Mouse (Mus musculus) MEL (cell line): ENCODE measurements around the gene Ei24. TPM values are rescaled to one million over a fixed set of nuclear protein-coding genes. Genes with fewer than 3 reads are reported as not detected.
A peak's percentile ranks its signal among the peaks of the same experiment; 100 is the strongest.

Experiments used
- DNase-seq: peaks from one replicate; pipeline ENCODE4 v3.0.0; 2011; ENCODE audit warnings: low read depth, low spot score
- H3K27ac ChIP-seq: 2 replicates; pipeline ENCODE4 v1.5.1; 2012; ENCODE audit warnings: low read depth, mild to moderate bottlenecking, control low read depth, low read length, moderate library complexity; ENCODE audit not compliant: control insufficient read depth
- H3K27me3 ChIP-seq, 2 experiments: fragments of 150-350 bp in 1 of 2; sonication (generic) in 1 of 2; 2 replicates each; pipeline ENCODE4 v1.6.1; 2012; ENCODE audit warnings: low read length in 2 of 2, mild to moderate bottlenecking in 2 of 2, improper control_type of control experiment in 1 of 2, moderate library complexity in 1 of 2; ENCODE audit not compliant: insufficient read depth in 2 of 2, control insufficient read depth in 1 of 2
- H3K36me3 ChIP-seq, 2 experiments: 2 replicates each; pipeline ENCODE4 v1.6.1; 2012 to 2014; ENCODE audit warnings: low read length in 2 of 2, improper control_type of control experiment in 1 of 2, inconsistent platforms in 1 of 2, mild to moderate bottlenecking in 1 of 2; ENCODE audit not compliant: insufficient read depth in 2 of 2, control insufficient read depth in 1 of 2
- H3K4me1 ChIP-seq, 2 experiments: fragments of 150-350 bp in 1 of 2; sonication (generic) in 1 of 2; 2 replicates each; pipeline ENCODE4 v1.6.1; 2012; ENCODE audit warnings: low read length in 2 of 2, improper control_type of control experiment in 1 of 2, mild to moderate bottlenecking in 1 of 2; ENCODE audit not compliant: insufficient read depth in 2 of 2, control insufficient read depth in 1 of 2
- H3K4me3 ChIP-seq, 2 experiments: fragments of 150-350 bp in 1 of 2; sonication (generic) in 1 of 2; 2 replicates each; pipeline ENCODE4 v1.5.1; 2012; ENCODE audit warnings: low read depth in 2 of 2, low read length in 2 of 2, mild to moderate bottlenecking in 2 of 2, moderate library complexity in 2 of 2, control low read depth in 1 of 2, improper control_type of control experiment in 1 of 2; ENCODE audit not compliant: control insufficient read depth in 1 of 2, insufficient read depth in 1 of 2
- H3K79me2 ChIP-seq: 2 replicates; pipeline ENCODE4 v1.6.1; 2012; ENCODE audit warnings: mild to moderate bottlenecking, low read length, moderate library complexity; ENCODE audit not compliant: control insufficient read depth, poor library complexity, insufficient read depth
- H3K9ac ChIP-seq: 2 replicates; pipeline ENCODE4 v1.6.1; 2012; ENCODE audit warnings: low read depth, mild to moderate bottlenecking, control low read depth, low read length, moderate library complexity; ENCODE audit not compliant: control insufficient read depth, poor library complexity, severe bottlenecking
- H3K9me3 ChIP-seq: fragments of 150-350 bp; sonication (generic); replicated peaks from 2 replicates; pipeline ENCODE4 v1.6.1; 2012; ENCODE audit warnings: mild to moderate bottlenecking, low read length, improper control_type of control experiment, moderate library complexity; ENCODE audit not compliant: insufficient read depth
- BHLHE40 ChIP-seq: IDR thresholded peaks from 2 replicates; pipeline ENCODE4 v1.6.1; 2012; ENCODE audit warnings: low read depth, mild to moderate bottlenecking, inconsistent platforms, low read length, improper control_type of control experiment, borderline replicate concordance
- CHD1 ChIP-seq: IDR thresholded peaks from 2 replicates; pipeline ENCODE4 v1.6.1; 2012; ENCODE audit warnings: low read depth, mild to moderate bottlenecking, inconsistent platforms, low read length, improper control_type of control experiment
- CHD2 ChIP-seq: IDR thresholded peaks from 2 replicates; pipeline ENCODE4 v1.6.1; 2011; ENCODE audit warnings: low read length, improper control_type of control experiment
- ELF1 ChIP-seq: IDR thresholded peaks from 2 replicates; pipeline ENCODE4 v1.6.1; 2014; ENCODE audit warnings: low read depth, mild to moderate bottlenecking, inconsistent platforms, low read length, improper control_type of control experiment, moderate library complexity
- EP300 ChIP-seq, 2 experiments: IDR thresholded peaks; 2 replicates each; pipeline ENCODE4 v1.6.1; 2011; ENCODE audit warnings: improper control_type of control experiment in 2 of 2, low read length in 2 of 2, low read depth in 1 of 2, mild to moderate bottlenecking in 1 of 2
- ETS1 ChIP-seq: IDR thresholded peaks from 2 replicates; pipeline ENCODE4 v1.6.1; 2012; ENCODE audit warnings: low read depth, mild to moderate bottlenecking, inconsistent platforms, low read length, improper control_type of control experiment, moderate library complexity
- GABPA ChIP-seq: IDR thresholded peaks from 2 replicates; pipeline ENCODE4 v1.6.1; 2012; ENCODE audit warnings: low read depth, mild to moderate bottlenecking, inconsistent platforms, low read length, improper control_type of control experiment, moderate library complexity
- GATA1 ChIP-seq: IDR thresholded peaks from 2 replicates; pipeline ENCODE4 v1.6.1; 2011; ENCODE audit warnings: low read depth, low read length, improper control_type of control experiment
- HCFC1 ChIP-seq: IDR thresholded peaks from 2 replicates; pipeline ENCODE4 v1.6.1; 2012; ENCODE audit warnings: low read depth, mild to moderate bottlenecking, inconsistent platforms, low read length, improper control_type of control experiment, moderate library complexity
- JUND ChIP-seq: IDR thresholded peaks from 2 replicates; pipeline ENCODE4 v1.6.1; 2011; ENCODE audit warnings: low read depth, mild to moderate bottlenecking, improper control_type of control experiment, low read length
- KAT2A ChIP-seq: conservative IDR thresholded peaks from 2 replicates; pipeline ENCODE4 v1.6.1; 2012; ENCODE audit warnings: low read depth, low read length, improper control_type of control experiment, inconsistent platforms
- MAFK ChIP-seq: IDR thresholded peaks from 2 replicates; pipeline ENCODE4 v1.6.1; 2011; ENCODE audit warnings: low read depth, mild to moderate bottlenecking, low read length, improper control_type of control experiment, borderline replicate concordance
- MAX ChIP-seq: IDR thresholded peaks from 2 replicates; pipeline ENCODE4 v1.6.1; 2011; ENCODE audit warnings: low read length, improper control_type of control experiment
- MAZ ChIP-seq: IDR thresholded peaks from 2 replicates; pipeline ENCODE4 v1.6.1; 2012; ENCODE audit warnings: low read depth, mild to moderate bottlenecking, inconsistent platforms, low read length, improper control_type of control experiment
- MEF2A ChIP-seq: IDR thresholded peaks from 2 replicates; pipeline ENCODE4 v1.6.1; 2014; ENCODE audit warnings: low read depth, mild to moderate bottlenecking, inconsistent platforms, low read length, improper control_type of control experiment; ENCODE audit not compliant: poor library complexity, insufficient replicate concordance, severe bottlenecking; ENCODE audit errors: extremely low read depth
- MXI1 ChIP-seq: IDR thresholded peaks from 2 replicates; pipeline ENCODE4 v1.6.1; 2011; ENCODE audit warnings: mild to moderate bottlenecking, low read depth, low read length, improper control_type of control experiment
- MYB ChIP-seq: IDR thresholded peaks from 2 replicates; pipeline ENCODE4 v1.6.1; 2011; ENCODE audit warnings: mild to moderate bottlenecking, low read depth, low read length, improper control_type of control experiment
- MYC ChIP-seq: IDR thresholded peaks from 2 replicates; pipeline ENCODE4 v1.6.1; 2011; ENCODE audit warnings: low read depth, mild to moderate bottlenecking, low read length, improper control_type of control experiment, moderate library complexity
- NELFE ChIP-seq: IDR thresholded peaks from 2 replicates; pipeline ENCODE4 v1.6.1; 2011; ENCODE audit warnings: low read depth, low read length, improper control_type of control experiment
- NRF1 ChIP-seq: IDR thresholded peaks from 2 replicates; pipeline ENCODE4 v1.6.1; 2014; ENCODE audit warnings: low read depth, mild to moderate bottlenecking, inconsistent platforms, low read length, improper control_type of control experiment, moderate library complexity; ENCODE audit not compliant: poor library complexity, insufficient read depth, severe bottlenecking
- POLR2A ChIP-seq, 2 experiments: IDR thresholded peaks; 2 replicates each; pipeline ENCODE4 v1.6.1; 2011 to 2012; ENCODE audit warnings: low read length in 2 of 2, mild to moderate bottlenecking in 2 of 2, control low read depth in 1 of 2, improper control_type of control experiment in 1 of 2, low read depth in 1 of 2, moderate library complexity in 1 of 2; ENCODE audit not compliant: control insufficient read depth in 1 of 2, insufficient read depth in 1 of 2, poor library complexity in 1 of 2
- POLR2AphosphoS2 ChIP-seq: IDR thresholded peaks from 2 replicates; pipeline ENCODE4 v1.6.1; 2011; ENCODE audit warnings: low read length, improper control_type of control experiment
- POLR2AphosphoS5 ChIP-seq: IDR thresholded peaks from 2 replicates; pipeline ENCODE4 v1.6.1; 2012; ENCODE audit warnings: low read depth, borderline replicate concordance, mild to moderate bottlenecking, inconsistent platforms, low read length, moderate library complexity, mixed read lengths
- SIN3A ChIP-seq: IDR thresholded peaks from 2 replicates; pipeline ENCODE4 v1.6.1; 2012; ENCODE audit warnings: low read length, improper control_type of control experiment, inconsistent platforms
- TAL1 ChIP-seq: IDR thresholded peaks from 2 replicates; pipeline ENCODE4 v1.6.1; 2012; ENCODE audit warnings: mild to moderate bottlenecking, inconsistent platforms, low read length, moderate library complexity, mixed read lengths
- TCF12 ChIP-seq: IDR thresholded peaks from 2 replicates; pipeline ENCODE4 v1.6.1; 2014; ENCODE audit warnings: low read depth, mild to moderate bottlenecking, inconsistent platforms, low read length, improper control_type of control experiment, moderate library complexity
- UBTF ChIP-seq: IDR thresholded peaks from 2 replicates; pipeline ENCODE4 v1.6.1; 2012; ENCODE audit warnings: low read depth, mild to moderate bottlenecking, inconsistent platforms, low read length, improper control_type of control experiment, moderate library complexity, borderline replicate concordance; ENCODE audit not compliant: insufficient read depth
- USF1 ChIP-seq: IDR thresholded peaks from 2 replicates; pipeline ENCODE4 v1.6.1; 2014; ENCODE audit warnings: low read depth, mild to moderate bottlenecking, inconsistent platforms, low read length, improper control_type of control experiment, moderate library complexity
- USF2 ChIP-seq, 2 experiments: IDR thresholded peaks; 2 replicates each; pipeline ENCODE4 v1.6.1; 2011 to 2012; ENCODE audit warnings: improper control_type of control experiment in 2 of 2, low read length in 2 of 2, borderline replicate concordance in 1 of 2, inconsistent platforms in 1 of 2, low read depth in 1 of 2, mild to moderate bottlenecking in 1 of 2; ENCODE audit not compliant: insufficient read depth in 1 of 2
- ZKSCAN1 ChIP-seq: IDR thresholded peaks from 2 replicates; pipeline ENCODE4 v1.6.1; 2012; ENCODE audit warnings: low read depth, mild to moderate bottlenecking, inconsistent platforms, low read length, improper control_type of control experiment, moderate library complexity
- ZMIZ1 ChIP-seq: IDR thresholded peaks from 2 replicates; pipeline ENCODE4 v1.6.1; 2012; ENCODE audit warnings: low read depth, mild to moderate bottlenecking, inconsistent platforms, low read length, improper control_type of control experiment, moderate library complexity
- ZNF384 ChIP-seq: IDR thresholded peaks from 2 replicates; pipeline ENCODE4 v1.6.1; 2012; ENCODE audit warnings: low read depth, mild to moderate bottlenecking, inconsistent platforms, low read length, improper control_type of control experiment
- polyA plus RNA-seq, 2 experiments: library from polyadenylated mRNA; stranded (reverse) in 1 of 2; unstranded in 1 of 2; fragments of >175 nt in 1 of 2; fragments of >200 nt in 1 of 2; gene quantifications; 2 replicates each; pipeline versions ENCODE4 v1.2.1 to v1.2.4; 2012; ENCODE audit warnings: low replicate concordance in 2 of 2, low read depth in 1 of 2; ENCODE audit not compliant: insufficient read length in 2 of 2, insufficient read depth in 1 of 2, missing spikeins in 1 of 2
- total RNA-seq: library from RNA; depleted of rRNA; stranded (reverse); fragments of 300-350 nt; gene quantifications from 2 replicates; pipeline ENCODE4 v1.2.3, GENCODE M21; 2012; rRNA removed

The Ei24 gene
- total RNA-seq = 32.1 and 35.0 TPM in 2 replicates
- 10 to 100 TPM in 1 of 2 experiments, not detected in 1; 59.7 TPM for polyA plus RNA-seq

DNA sequence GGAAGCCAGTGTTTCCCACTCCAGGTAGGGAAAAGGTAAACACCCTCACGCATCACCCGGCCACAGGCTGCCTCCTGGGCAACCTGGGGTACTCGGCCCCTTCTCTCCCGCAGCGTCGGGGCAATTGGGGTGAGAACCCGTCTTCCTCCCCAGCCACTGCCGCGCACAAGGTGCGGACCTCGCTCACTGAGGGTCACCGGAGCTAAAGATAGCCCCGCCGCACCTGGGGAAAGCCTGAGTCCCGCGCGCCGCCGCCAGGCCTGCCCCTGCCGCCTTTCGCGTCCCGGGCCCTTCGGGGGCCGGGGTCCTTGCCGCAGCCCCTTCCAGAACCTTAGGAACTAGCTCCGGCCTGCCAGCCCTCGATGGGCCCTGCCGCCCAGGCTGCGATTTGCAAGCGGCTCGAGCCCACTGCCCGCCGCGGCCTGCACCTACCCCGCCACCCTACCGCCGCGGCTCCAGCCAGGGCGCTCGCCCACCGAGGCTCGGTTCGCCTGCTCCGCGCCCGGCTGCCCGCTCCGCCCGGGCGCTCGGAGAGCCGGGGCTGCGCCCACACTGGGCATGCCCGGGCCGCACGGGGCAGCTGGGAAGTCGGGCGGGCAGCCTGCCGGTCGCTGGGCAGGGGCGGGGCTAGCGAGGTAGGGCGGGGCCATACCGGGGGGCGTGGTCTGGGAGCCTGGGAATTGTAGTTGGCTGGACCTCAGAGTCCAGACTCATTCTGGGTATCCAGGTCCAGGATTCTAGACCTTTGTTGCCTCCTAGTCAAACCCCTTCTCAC is at the start of gene Ei24:
Gene Ei24 (minus strand): TSS at position 613 of the 775 bp plus-strand sequence.
- Histone ChIP-seq H3K36me3 (peaks cover 0 to 8% of the 10 kb centered on the region in 2 experiments; a peak in 2 of 4 replicates), H3K4me1 (peaks cover 0 to 2% of the 10 kb centered on the region in 2 experiments; a peak in 1 of 4 replicates), H3K27me3 (no peaks in the 10 kb centered on the region), H3K4me3 (peak within 1 kb of the TSS; percentile 85 to 95), H3K9me3 (no peaks in the 10 kb centered on the region), H3K79me2 (peaks cover 8% of the 10 kb centered on the region), H3K9ac (peak within 1 kb of the TSS; percentile 85), H3K27ac (no peak within 1 kb of the TSS)
- TF ChIP-seq MYB = no peak
- TF ChIP-seq ETS1 = no peak
- no peak for TF ChIP-seq TAL1
- TF ChIP-seq ZMIZ1 = peak; percentile 47; the same call in 1 of the 2 replicates
- TF ChIP-seq UBTF = no peak
- TF ChIP-seq SIN3A = peak; percentile 56
- peak; percentile 79 for TF ChIP-seq NRF1
- TF ChIP-seq POLR2A (IDR thresholded peaks at IDR 0.05; ENCODE audit: control insufficient read depth in 1 of 2, insufficient read depth in 1 of 2, low read depth in 1 of 2, low read length in 2 of 2, poor library complexity in 1 of 2) = peak; percentile 72 to 92; a peak in 3 of 4 replicates
- no peak for TF ChIP-seq GATA1
- peak; percentile 74 for TF ChIP-seq HCFC1
- 0 out of 2 replicates have a peak, but pooled peaks have one; percentile 29 for TF ChIP-seq MAZ
- no peak for TF ChIP-seq ZNF384
- TF ChIP-seq GABPA = no peak
- no peak for TF ChIP-seq CHD2
- no peak for TF ChIP-seq USF2 (IDR thresholded peaks at IDR 0.05; ENCODE audit: borderline replicate concordance in 1 of 2, insufficient read depth in 1 of 2, low read depth in 1 of 2, low read length in 2 of 2)
- TF ChIP-seq POLR2AphosphoS5 = no peak
- TF ChIP-seq MAFK = no peak
- no peak for TF ChIP-seq MYC
- TF ChIP-seq TCF12 = peak; percentile 47; the same call in 1 of the 2 replicates
- TF ChIP-seq MAX = peak; percentile 47; the same call in 1 of the 2 replicates
- no peak for TF ChIP-seq KAT2A
- TF ChIP-seq ZKSCAN1 = no peak
- TF ChIP-seq BHLHE40 = no peak
- TF ChIP-seq MXI1 = peak; percentile 65
- no peak for TF ChIP-seq ELF1
- no peak for TF ChIP-seq CHD1
- TF ChIP-seq USF1 = no peak
- no peak for TF ChIP-seq EP300 (IDR thresholded peaks at IDR 0.05; ENCODE audit: low read depth in 1 of 2, low read length in 2 of 2)
- TF ChIP-seq MEF2A = no peak
- TF ChIP-seq NELFE = peak; percentile 64
- no peak for TF ChIP-seq JUND
- TF ChIP-seq POLR2AphosphoS2 = no peak
- DNase-seq = peak; percentile 67
